Mouse (Mus musculus): ENCODE data around the gene Anapc1.

The Anapc1 gene

GRCm38 (mm10) chr2:128565904-128566303 lies 121.3 kb downstream of the Anapc1 start:
- DNase-seq (ENCODE audit: low read depth) = no peak

- peak; percentile 22 for DNase-seq (ENCODE audit: low read depth)
Observed at GRCm38 (mm10) chr2:128564195-128564594, 123.0 kb downstream of the Anapc1 start.

All from 416B (cell line).